In the genomic region with DNA sequence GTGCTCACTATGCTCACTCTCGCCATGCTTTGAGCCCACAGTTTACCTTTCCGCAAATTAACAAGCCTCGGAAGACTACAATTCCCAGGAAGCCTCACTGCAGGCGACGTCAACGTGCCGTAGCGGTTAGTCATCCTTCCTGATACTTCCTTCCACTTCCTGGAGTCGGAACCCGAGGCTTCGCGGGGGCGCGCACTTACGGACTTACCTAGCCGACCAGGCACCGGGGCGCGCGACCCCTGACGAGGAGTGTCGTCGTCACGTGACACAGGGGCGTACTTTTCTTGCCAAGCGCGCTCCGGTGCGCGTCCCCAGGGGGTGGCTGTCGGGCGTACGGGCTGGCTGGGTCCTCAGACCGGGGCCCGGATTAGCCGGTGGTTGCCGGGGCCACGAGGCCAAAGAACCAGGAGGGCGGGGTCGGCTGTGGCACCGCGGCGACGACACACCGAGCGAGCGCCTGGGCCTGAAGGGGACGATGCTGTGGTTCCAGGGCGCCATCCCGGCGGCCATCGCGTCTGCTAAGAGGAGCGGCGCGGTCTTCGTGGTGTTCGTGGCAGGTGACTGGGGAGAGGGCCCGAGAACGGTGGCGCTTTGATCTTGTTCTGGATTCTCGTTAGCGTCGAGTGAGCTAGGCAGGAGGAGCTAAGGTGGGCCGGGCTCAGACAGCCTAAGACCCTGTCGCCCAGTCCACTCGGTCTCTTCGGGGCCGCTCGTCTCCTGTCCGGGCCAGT, we compare ENCODE assay signal across 8 mouse cellular contexts. TPM values are rescaled to one million over a fixed set of nuclear protein-coding genes. Genes with fewer than 3 reads are reported as not detected.
DNase-seq lines count a peak whose midpoint lies in the region; ATAC-seq lines count a peak whose summit lies in the region.

No protein-coding gene starts in this region.

- H3K4me3 ChIP-seq in hindbrain, embryonic 14.5 days (replicated peaks; ENCODE audit: low read length): peak overlapping the region; percentile 86

- peak overlapping the region; percentile 89 for H3K4me2 ChIP-seq in hindbrain, embryonic 14.5 days (replicated peaks)

- H3K9ac ChIP-seq in hindbrain, embryonic 14.5 days: peak overlapping the region; percentile 91

- H3K27me3 ChIP-seq in hindbrain, embryonic 14.5 days (ENCODE audit: control insufficient read depth, insufficient read depth, low read length): no peaks in the 10 kb centered on the region

- H3K36me3 ChIP-seq in hindbrain, embryonic 14.5 days (replicated peaks; ENCODE audit: control insufficient read depth, insufficient read depth): peaks cover 3% of the 10 kb centered on the region; the same call in 1 of the 2 replicates

- DNase-seq in R1 (ENCODE audit: low read depth, low spot score): peak; percentile 100
- peak; percentile 96 to 97 for DNase-seq in cerebellum, postnatal 25 days
- peak; percentile 89 to 90 for DNase-seq in frontal cortex, postnatal 25 days (ENCODE audit: low spot score in 2 of 2)
- DNase-seq in hindbrain, embryonic 14.5 days (ENCODE audit: low spot score): peak; percentile 96
- DNase-seq in layer of hippocampus, postnatal 36 days: peak; percentile 90 to 91
- DNase-seq in lung, postnatal 36 days: peak; percentile 99
- DNase-seq in retina, postnatal 1 day: peak; percentile 98
- DNase-seq in urinary bladder, adult 18-20 months (ENCODE audit: low spot score in 2 of 2): peak; percentile 92 to 94

- peak overlapping the region; percentile 91 for H3K27ac ChIP-seq in hindbrain, embryonic 14.5 days

- ATAC-seq in hindbrain, embryonic 14.5 days (ENCODE audit: low FRiP score): peak; percentile 96

- peaks cover 20% of the 10 kb centered on the region for H3K4me1 ChIP-seq in hindbrain, embryonic 14.5 days (replicated peaks; ENCODE audit: control insufficient read depth, insufficient read depth, low read length)

- no peaks in the 10 kb centered on the region for H3K9me3 ChIP-seq in hindbrain, embryonic 14.5 days (ENCODE audit: control insufficient read depth, low read length)

- WGBS in hindbrain, embryonic 14.5 days: under 1% methylated on average over 71 of the region's 71 CpGs

RNA-seq across cellular contexts. Expression of gene Ubxn4, which starts 0.4 kb away (rescaled TPM):
- 68.9 and 73.3 TPM in 2 replicates for polyA plus RNA-seq in hindbrain, embryonic 14.5 days (2014; fragmentation: Nextera tagmentation; extraction: Ambion mirVana)
- 10 to 100 TPM; 58.6 to 66.6 TPM for total RNA-seq in layer of hippocampus, postnatal 36 days (2021)

Comparison
In these comparisons a context has a peak if more than half of its experiments do, and no peak if none do; other contexts are left out.
1. Peak in every context shown above with its lines: DNase-seq, ATAC-seq, H3K4me3 ChIP-seq and H3K27ac ChIP-seq.